Mouse (Mus musculus) testis, adult 2 months (tissue): ENCODE data around the gene Man2b1.

Experiments
- CTCF ChIP-seq: fragments of 200-500 bp; IDR thresholded peaks from 2 replicates; pipeline ENCODE4 v1.5.1; 2012; ENCODE audit warnings: low read depth, mild to moderate bottlenecking, inconsistent platforms, low read length, moderate library complexity; ENCODE audit not compliant: control insufficient read depth, insufficient read depth, insufficient replicate concordance
- POLR2A ChIP-seq: fragments of 200-500 bp; IDR thresholded peaks from 2 replicates; pipeline ENCODE4 v1.6.1; 2012; ENCODE audit warnings: low read depth, mild to moderate bottlenecking, inconsistent platforms, low read length, moderate library complexity; ENCODE audit not compliant: control insufficient read depth

DNA sequence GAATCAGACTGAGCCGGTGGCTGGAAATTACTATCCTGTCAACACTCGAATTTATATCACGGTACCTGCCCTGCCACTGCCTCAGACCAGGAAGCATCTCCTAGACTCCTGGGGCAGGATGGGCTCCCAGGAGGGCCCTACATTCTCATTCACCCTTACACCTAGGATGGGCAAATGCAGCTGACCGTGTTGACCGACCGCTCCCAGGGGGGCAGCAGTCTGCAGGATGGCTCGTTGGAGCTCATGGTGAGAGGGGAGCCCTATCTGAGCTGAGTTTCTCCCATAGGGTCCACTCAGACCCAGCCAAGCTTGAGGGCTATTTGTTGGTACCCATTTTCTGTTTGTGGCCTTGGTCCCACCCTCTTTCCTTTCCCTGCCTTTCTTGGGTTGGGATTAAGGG, 12.5 kb downstream of the Man2b1 start:
- TF ChIP-seq CTCF = no peak
- no peak for TF ChIP-seq POLR2A
